Mouse (Mus musculus): ENCODE results near the gene Ube2ql1. TPM values are rescaled to one million over a fixed set of nuclear protein-coding genes. Genes with fewer than 3 reads are reported as not detected.

The Ube2ql1 gene
- polyA plus RNA-seq, 1 experiment from 2014 or later: 4.8 TPM

GRCm38 (mm10) chr13:69740331-69741285, 919 bp upstream of the Ube2ql1 start:
- WGBS: 2% methylated on average over 29 of the region's 29 CpGs
- H3K27me3 ChIP-seq: peaks cover 52% of the 10 kb centered on the region
- peaks cover 19% of the 10 kb centered on the region; the same call in 1 of the 2 replicates for H3K4me1 ChIP-seq
- H3K9ac ChIP-seq: peak overlapping the region; percentile 59
- peak overlapping the region; percentile 73 for H3K4me3 ChIP-seq
- H3K9me3 ChIP-seq: peaks cover 4% of the 10 kb centered on the region; the same call in 1 of the 2 replicates
- peak overlapping the region; percentile 96 for H3K4me2 ChIP-seq (replicated peaks)
- ATAC-seq (ENCODE audit: low FRiP score, low read depth): peak; percentile 72
- H3K36me3 ChIP-seq: no peaks in the 10 kb centered on the region
- H3K27ac ChIP-seq: no peak overlapping the region

- Histone ChIP-seq H3K4me3 (peak overlapping the region; percentile 73), H3K36me3 (no peaks in the 10 kb centered on the region), H3K27me3 (peaks cover 65% of the 10 kb centered on the region), H3K9ac (peak overlapping the region; percentile 80), H3K4me1 (peaks cover 19% of the 10 kb centered on the region; the same call in 1 of the 2 replicates), H3K9me3 (peaks cover 2% of the 10 kb centered on the region; the same call in 1 of the 2 replicates), H3K4me2 (replicated peaks) (peak overlapping the region; percentile 96), H3K27ac (peak overlapping the region; percentile 33; the same call in 1 of the 2 replicates)
- under 1% methylated on average over 75 of the region's 78 CpGs for WGBS
- peak; percentile 2; the same call in 1 of the 2 replicates for ATAC-seq (ENCODE audit: low FRiP score, low read depth)
These were observed 464 bp downstream of the Ube2ql1 start for GRCm38 (mm10) chr13:69739091-69739758.

- under 1% methylated on average over 40 of the region's 40 CpGs for WGBS
- Histone ChIP-seq H3K9me3 (no peaks in the 10 kb centered on the region), H3K27ac (no peak overlapping the region), H3K4me1 (peaks cover 19% of the 10 kb centered on the region; the same call in 1 of the 2 replicates), H3K36me3 (no peaks in the 10 kb centered on the region), H3K4me3 (peak overlapping the region; percentile 73), H3K9ac (peak overlapping the region; percentile 80), H3K27me3 (peaks cover 65% of the 10 kb centered on the region), H3K4me2 (replicated peaks) (peak overlapping the region; percentile 96)
- ATAC-seq (ENCODE audit: low FRiP score, low read depth): no peak
These were observed 1.2 kb downstream of the Ube2ql1 start for GRCm38 (mm10) chr13:69738461-69738971.

GRCm38 (mm10) chr13:69737444-69738185, 2.1 kb downstream of the Ube2ql1 start:
- no peak for ATAC-seq (ENCODE audit: low FRiP score, low read depth)
- Histone ChIP-seq H3K4me3 (peak overlapping the region; percentile 73), H3K36me3 (no peaks in the 10 kb centered on the region), H3K27ac (no peak overlapping the region), H3K4me1 (peaks cover 19% of the 10 kb centered on the region; the same call in 1 of the 2 replicates), H3K9ac (peak overlapping the region; percentile 80), H3K9me3 (no peaks in the 10 kb centered on the region), H3K27me3 (peaks cover 65% of the 10 kb centered on the region), H3K4me2 (replicated peaks) (peak overlapping the region; percentile 96)
- whole genome bisulfite sequencing: 25% methylated on average over 15 of the region's 19 CpGs

GRCm38 (mm10) chr13:69732636-69733035, 7.1 kb downstream of the Ube2ql1 start:
- no peak for ATAC-seq (ENCODE audit: low FRiP score, low read depth)
- H3K27me3 ChIP-seq: peaks cover 36% of the 10 kb centered on the region
- no peaks in the 10 kb centered on the region for H3K9me3 ChIP-seq
- H3K27ac ChIP-seq: no peak overlapping the region
- 94% methylated on average over 6 of the region's 6 CpGs for WGBS
- H3K36me3 ChIP-seq: no peaks in the 10 kb centered on the region
- no peak overlapping the region for H3K9ac ChIP-seq
- no peaks in the 10 kb centered on the region; the same call in 1 of the 2 replicates for H3K4me1 ChIP-seq
- no peak overlapping the region for H3K4me3 ChIP-seq
- no peak overlapping the region for H3K4me2 ChIP-seq (replicated peaks)

- H3K4me2 ChIP-seq (replicated peaks): no peak overlapping the region
- 94% methylated on average over 3 of the region's 3 CpGs for WGBS
- ATAC-seq (ENCODE audit: low FRiP score, low read depth): no peak
These were observed 14.3 kb downstream of the Ube2ql1 start for GRCm38 (mm10) chr13:69725376-69725775.

GRCm38 (mm10) chr13:69721141-69721540, 18.5 kb downstream of the Ube2ql1 start:
- Histone ChIP-seq H3K4me1 (no peaks in the 10 kb centered on the region), H3K36me3 (no peaks in the 10 kb centered on the region), H3K9ac (no peak overlapping the region), H3K27ac (no peak overlapping the region), H3K4me3 (no peak overlapping the region), H3K9me3 (no peaks in the 10 kb centered on the region), H3K4me2 (replicated peaks) (no peak overlapping the region), H3K27me3 (no peaks in the 10 kb centered on the region)
- no peak for ATAC-seq (ENCODE audit: low FRiP score, low read depth)
- WGBS: 12% methylated on average over 6 of the region's 6 CpGs

More at GRCm38 (mm10) chr13:69725376-69725775, 14.3 kb downstream of the Ube2ql1 start:
- Histone ChIP-seq H3K36me3 (peaks cover 4% of the 10 kb centered on the region; the same call in 1 of the 2 replicates), H3K9me3 (peaks cover 6% of the 10 kb centered on the region; the same call in 1 of the 2 replicates), H3K27ac (no peak overlapping the region), H3K4me3 (no peak overlapping the region), H3K4me1 (no peaks in the 10 kb centered on the region), H3K27me3 (no peaks in the 10 kb centered on the region), H3K9ac (no peak overlapping the region)

GRCm38 (mm10) chr13:69717860-69718598, 21.7 kb downstream of the Ube2ql1 start:
- H3K4me2 ChIP-seq (replicated peaks): no peak overlapping the region
- H3K9me3 ChIP-seq: no peaks in the 10 kb centered on the region
- no peak overlapping the region for H3K27ac ChIP-seq
- no peak overlapping the region for H3K9ac ChIP-seq
- H3K36me3 ChIP-seq: no peaks in the 10 kb centered on the region; the same call in 1 of the 2 replicates
- no peaks in the 10 kb centered on the region for H3K27me3 ChIP-seq
- WGBS: 11% methylated on average over 11 of the region's 11 CpGs
- no peak for ATAC-seq (ENCODE audit: low FRiP score, low read depth)
- H3K4me1 ChIP-seq: no peaks in the 10 kb centered on the region
- H3K4me3 ChIP-seq: no peak overlapping the region

GRCm38 (mm10) chr13:69708236-69708635, 31.5 kb downstream of the Ube2ql1 start:
- 87% methylated on average over 7 of the region's 7 CpGs for WGBS
- H3K9me3 ChIP-seq: no peaks in the 10 kb centered on the region
- H3K9ac ChIP-seq: no peak overlapping the region
- no peaks in the 10 kb centered on the region for H3K4me1 ChIP-seq
- H3K27me3 ChIP-seq: peaks cover 9% of the 10 kb centered on the region; the same call in 1 of the 2 replicates
- H3K27ac ChIP-seq: no peak overlapping the region
- H3K4me3 ChIP-seq: no peak overlapping the region
- no peaks in the 10 kb centered on the region for H3K36me3 ChIP-seq
- H3K4me2 ChIP-seq (replicated peaks): no peak overlapping the region
- ATAC-seq (ENCODE audit: low FRiP score, low read depth): no peak

- H3K27ac ChIP-seq: no peak overlapping the region
- no peak overlapping the region for H3K9ac ChIP-seq
- H3K27me3 ChIP-seq: peaks cover 15% of the 10 kb centered on the region; the same call in 1 of the 2 replicates
- ATAC-seq (ENCODE audit: low FRiP score, low read depth): no peak
- WGBS: 93% methylated on average over 12 of the region's 12 CpGs
- H3K4me3 ChIP-seq: no peak overlapping the region
- no peaks in the 10 kb centered on the region for H3K4me1 ChIP-seq
- no peaks in the 10 kb centered on the region for H3K36me3 ChIP-seq
- no peaks in the 10 kb centered on the region for H3K9me3 ChIP-seq
- no peak overlapping the region for H3K4me2 ChIP-seq (replicated peaks)
These were observed 32.2 kb downstream of the Ube2ql1 start for GRCm38 (mm10) chr13:69707496-69707895.

GRCm38 (mm10) chr13:69706919-69707318, 32.8 kb downstream of the Ube2ql1 start:
- Histone ChIP-seq H3K27me3 (peaks cover 15% of the 10 kb centered on the region; the same call in 1 of the 2 replicates), H3K36me3 (no peaks in the 10 kb centered on the region), H3K4me1 (no peaks in the 10 kb centered on the region), H3K9ac (no peak overlapping the region), H3K4me3 (no peak overlapping the region), H3K9me3 (no peaks in the 10 kb centered on the region), H3K27ac (no peak overlapping the region), H3K4me2 (replicated peaks) (no peak overlapping the region)
- ATAC-seq (ENCODE audit: low FRiP score, low read depth): no peak
- WGBS: 40% methylated on average over 2 of the region's 2 CpGs

Measured in limb, embryonic 13.5 days (tissue).